7 mouse cellular contexts compared by ENCODE assay signal in the genomic region with DNA sequence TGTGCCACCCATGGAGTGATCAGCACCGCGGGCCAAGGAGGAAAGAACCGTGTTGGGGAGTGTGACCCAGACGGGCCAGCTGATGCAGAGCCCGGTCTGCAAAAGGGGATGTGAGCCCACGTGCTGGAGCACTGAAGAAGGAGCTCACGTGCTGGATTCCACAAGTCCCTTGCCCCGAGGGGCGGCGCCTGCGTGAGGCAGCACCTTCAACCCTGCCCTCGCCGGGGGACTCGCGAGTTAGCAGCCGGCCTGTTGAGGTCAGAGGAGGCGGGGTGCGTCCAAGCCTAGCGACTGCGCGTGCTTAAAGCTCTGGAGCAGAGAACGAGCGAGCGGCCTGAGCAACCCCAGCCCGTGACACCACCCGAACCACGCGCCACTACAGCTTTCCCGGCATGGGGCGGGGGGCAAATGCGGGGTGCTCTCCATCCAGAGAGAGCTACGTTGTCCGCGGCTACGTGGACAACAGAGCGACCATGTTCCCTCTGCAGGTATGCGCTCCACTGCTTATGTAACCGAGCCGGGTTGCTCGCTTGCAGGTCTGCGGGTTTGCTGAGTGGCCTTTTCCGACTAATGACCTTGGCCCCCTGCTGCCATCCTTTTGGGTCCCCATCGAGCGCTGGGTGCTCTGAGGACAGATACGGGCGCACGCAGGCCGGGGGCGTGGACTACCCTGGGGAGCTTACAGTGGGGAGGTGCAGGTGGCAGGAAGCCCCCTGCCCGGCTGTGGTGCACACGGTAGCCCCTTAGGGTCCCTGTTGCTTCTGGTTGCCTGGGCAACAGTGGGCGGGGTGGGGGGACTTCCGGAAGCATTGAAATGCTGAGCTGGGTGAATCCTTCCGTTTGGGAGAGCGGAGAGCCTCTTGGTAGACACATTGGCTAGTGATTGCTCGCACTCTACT. TPM values are rescaled to one million over a fixed set of nuclear protein-coding genes. Genes with fewer than 3 reads are reported as not detected.
DNase-seq lines count a peak whose midpoint lies in the region; ATAC-seq lines count a peak whose summit lies in the region.

No protein-coding gene starts in this region.

- H3K4me2 ChIP-seq in forebrain, embryonic 16.5 days (ENCODE audit: low read length) = peak overlapping the region; percentile 79

- DNase-seq in R1 (ENCODE audit: low read depth, low spot score) = peak; percentile 85
- peak; percentile 60 for DNase-seq in cerebellum, adult 11 months
- peak; percentile 42 to 50 for DNase-seq in left cerebral cortex, postnatal 25 days (ENCODE audit: low spot score in 2 of 2)
- DNase-seq in skeletal muscle tissue, adult 2 months (ENCODE audit: low read depth, low spot score) = peak; percentile 73

- H3K9ac ChIP-seq in forebrain, embryonic 16.5 days (replicated peaks; ENCODE audit: low read depth, low read length) = peak overlapping the region; percentile 51

- peaks cover 26% of the 10 kb centered on the region for H3K4me1 ChIP-seq in forebrain, embryonic 16.5 days (replicated peaks; ENCODE audit: control insufficient read depth, insufficient read depth, low read length)
- H3K4me1 ChIP-seq in megakaryocyte, embryonic 14.5 days = peaks cover 97% of the 10 kb centered on the region

- H3K27ac ChIP-seq in forebrain, embryonic 16.5 days (ENCODE audit: low read length) = no peak overlapping the region

- 2% methylated on average over 55 of the region's 56 CpGs for WGBS in forebrain, embryonic 16.5 days

- intact Hi-C loops in left cerebral cortex, postnatal 25 days (cut with DNase I) = no loop called here

- H3K4me3 ChIP-seq in forebrain, embryonic 16.5 days (replicated peaks; ENCODE audit: low read length) = peak overlapping the region; percentile 48
- H3K4me3 ChIP-seq in megakaryocyte, embryonic 14.5 days (replicated peaks) = peak overlapping the region; percentile 94

- no peaks in the 10 kb centered on the region for H3K9me3 ChIP-seq in forebrain, embryonic 16.5 days (ENCODE audit: control insufficient read depth, low read length)
- peaks cover 12% of the 10 kb centered on the region for H3K9me3 ChIP-seq in megakaryocyte, embryonic 14.5 days

- ATAC-seq in forebrain, embryonic 16.5 days = peak; percentile 32
- ATAC-seq in hematopoietic stem cell, adult 5-6 weeks (replicated peaks in 1 of 2; ENCODE audit: insufficient read depth in 1 of 2, low FRiP score in 2 of 2, low TSS enrichment in 1 of 2, low read depth in 1 of 2, poor library complexity in 2 of 2, severe bottlenecking in 2 of 2) = peak; percentile 39 to 47; a peak in 3 of 4 replicates

- H3K36me3 ChIP-seq in forebrain, embryonic 16.5 days (ENCODE audit: control insufficient read depth, insufficient read depth) = no peaks in the 10 kb centered on the region
- H3K36me3 ChIP-seq in megakaryocyte, embryonic 14.5 days (replicated peaks; ENCODE audit: low read length) = peaks cover 33% of the 10 kb centered on the region

- 0 out of 2 replicates have a peak, but pooled peaks cover 5% of the 10 kb centered on the region for H3K27me3 ChIP-seq in forebrain, embryonic 16.5 days (replicated peaks; ENCODE audit: control insufficient read depth, insufficient read depth, low read length)
- H3K27me3 ChIP-seq in megakaryocyte, embryonic 14.5 days (replicated peaks) = no peaks in the 10 kb centered on the region

RNA-seq across cellular contexts. Expression of a gene that starts 52.9 kb away (rescaled TPM):
- polyA plus RNA-seq in forebrain, embryonic 16.5 days (2015; fragmentation: Nextera tagmentation; extraction: Ambion mirVana) = 5.5 TPM in 2 replicates
- total RNA-seq in hematopoietic stem cell, adult 5-6 weeks (2017) = 0.19 and 0.25 TPM in 2 replicates
- 10 to 100 TPM in 1 of 2 experiments, 1 to 10 TPM in 1; 7.5 to 10.0 TPM for total RNA-seq in left cerebral cortex, postnatal 25 days (2021)
- polyA plus RNA-seq in megakaryocyte, embryonic 14.5 days (2012; ENCODE audit: insufficient read depth, low replicate concordance) = 0.23 and 1.4 TPM in 2 replicates
